Mouse (Mus musculus) c-Kit-positive CD71-negative TER-119-negative erythroid progenitor cells, embryonic 14.5 days (primary cell): Measurements from ENCODE around the gene Dohh.

Experiments used
- DNase-seq: peaks from one replicate; pipeline ENCODE4 v3.0.0-alpha.2; 2013; ENCODE audit warnings: low read depth

Dohh gene

GRCm38 (mm10) chr10:81404720-81405119 is 20.5 kb downstream of the Dohh start:
- no peak for DNase-seq

DNA sequence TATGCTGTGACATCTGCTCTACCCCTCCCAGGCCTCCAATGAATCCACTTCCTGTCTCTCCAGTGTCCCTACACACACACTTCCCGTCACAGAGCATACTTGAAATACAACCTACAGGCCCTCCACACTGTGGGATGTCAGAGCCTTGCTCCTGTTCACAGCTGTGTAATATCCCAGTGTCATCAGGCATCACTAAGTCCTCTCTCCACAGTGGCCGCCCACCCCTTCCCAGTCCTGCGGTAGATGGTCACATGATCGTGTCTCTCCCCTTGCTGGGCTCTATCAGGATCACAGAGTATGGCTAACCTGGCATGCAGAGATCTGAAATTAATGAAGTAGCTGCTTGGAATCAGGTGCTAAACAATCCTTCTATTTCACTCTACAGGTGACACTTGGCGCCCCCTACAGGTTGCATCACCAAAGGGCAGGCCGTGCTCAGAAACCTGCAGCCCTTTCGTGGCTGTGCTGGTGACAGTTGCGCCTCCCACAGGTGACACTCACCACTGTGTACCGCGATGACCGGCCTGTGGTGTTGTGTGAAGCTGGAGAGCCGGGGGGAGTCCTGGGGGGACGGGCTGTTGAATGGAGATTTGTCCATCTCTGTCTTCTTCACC is 21.5 kb downstream of the Dohh start:
- DNase-seq, result peak; percentile 57

DNA sequence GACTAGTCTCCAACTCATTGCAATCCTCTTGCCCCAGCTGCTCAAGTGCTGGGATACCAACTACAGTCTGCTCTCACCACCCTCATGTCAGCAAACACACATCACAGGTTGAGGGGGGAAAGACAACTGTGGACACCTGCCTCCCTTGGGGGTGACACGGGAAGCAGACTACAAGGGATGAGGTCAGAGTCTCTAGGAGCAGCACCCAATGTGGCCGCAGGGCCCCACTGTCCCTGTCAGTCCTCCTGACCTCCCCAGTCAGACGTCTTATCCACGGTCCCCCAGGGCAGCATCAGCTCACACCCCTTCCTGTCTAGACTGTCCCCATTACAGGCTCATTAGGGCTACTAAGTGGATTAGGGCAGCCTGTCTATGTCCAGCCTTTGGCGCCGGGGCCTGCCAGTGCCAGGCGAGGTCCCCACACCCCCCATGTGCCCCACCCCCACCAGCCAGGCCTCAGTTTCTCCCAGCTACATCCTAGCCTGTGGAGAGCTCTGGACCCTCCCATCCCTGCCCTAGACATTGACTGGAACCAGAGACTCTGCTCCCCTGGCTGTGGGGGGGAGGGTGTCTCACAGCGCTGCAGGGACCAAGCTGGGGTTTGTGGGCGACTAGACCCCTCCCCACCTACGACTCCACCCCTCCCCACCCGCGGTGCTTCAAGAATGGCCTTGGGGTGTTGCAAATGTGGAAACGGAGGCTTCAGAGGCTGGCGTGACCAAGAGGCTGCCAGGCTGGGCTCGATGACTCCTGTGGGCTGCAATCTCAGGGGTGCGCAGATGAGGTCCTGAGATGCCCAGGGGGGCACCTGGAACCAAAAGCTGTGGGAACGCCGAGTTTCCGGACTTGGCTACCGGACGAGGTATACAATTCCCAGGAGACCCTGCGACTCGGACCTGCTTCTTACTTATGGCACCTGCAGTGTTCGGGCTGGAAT is 22.5 kb downstream of the Dohh start:
- DNase-seq, result no peak

GRCm38 (mm10) chr10:81407539-81408423 is 23.6 kb downstream of the Dohh start:
- peak; percentile 91 for DNase-seq

GRCm38 (mm10) chr10:81408424-81408729 is 24.1 kb downstream of the Dohh start:
- no peak for DNase-seq

DNA sequence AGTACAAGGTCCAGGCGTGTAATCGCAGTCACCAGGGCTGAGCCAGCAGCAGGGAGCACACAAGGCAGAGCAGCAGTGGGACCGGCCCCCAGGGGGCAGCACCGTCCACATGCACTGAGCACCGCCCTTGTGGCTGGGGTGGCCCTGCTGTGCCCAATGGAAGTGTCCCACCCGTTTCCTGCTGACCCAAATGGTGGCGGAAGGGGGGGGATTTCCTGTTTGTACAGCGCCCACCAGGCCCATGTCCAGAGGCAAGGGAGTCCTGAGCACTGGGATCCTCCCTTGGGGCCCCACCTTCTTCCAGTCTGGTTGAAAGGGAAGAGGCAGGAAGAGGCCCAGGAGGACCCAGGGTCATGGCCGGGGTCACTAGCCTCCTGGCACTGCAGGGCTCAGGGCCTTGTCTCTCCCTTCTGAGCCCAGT is 24.7 kb downstream of the Dohh start:
- DNase-seq, result peak; percentile 81

GRCm38 (mm10) chr10:81409330-81409729 is 25.1 kb downstream of the Dohh start:
- DNase-seq, result no peak

GRCm38 (mm10) chr10:81410350-81410749 is 26.1 kb downstream of the Dohh start:
- no peak for DNase-seq

GRCm38 (mm10) chr10:81410981-81411380 is 26.8 kb downstream of the Dohh start:
- DNase-seq, result no peak

GRCm38 (mm10) chr10:81411471-81412400 is 27.5 kb downstream of the Dohh start:
- no peak for DNase-seq

DNA sequence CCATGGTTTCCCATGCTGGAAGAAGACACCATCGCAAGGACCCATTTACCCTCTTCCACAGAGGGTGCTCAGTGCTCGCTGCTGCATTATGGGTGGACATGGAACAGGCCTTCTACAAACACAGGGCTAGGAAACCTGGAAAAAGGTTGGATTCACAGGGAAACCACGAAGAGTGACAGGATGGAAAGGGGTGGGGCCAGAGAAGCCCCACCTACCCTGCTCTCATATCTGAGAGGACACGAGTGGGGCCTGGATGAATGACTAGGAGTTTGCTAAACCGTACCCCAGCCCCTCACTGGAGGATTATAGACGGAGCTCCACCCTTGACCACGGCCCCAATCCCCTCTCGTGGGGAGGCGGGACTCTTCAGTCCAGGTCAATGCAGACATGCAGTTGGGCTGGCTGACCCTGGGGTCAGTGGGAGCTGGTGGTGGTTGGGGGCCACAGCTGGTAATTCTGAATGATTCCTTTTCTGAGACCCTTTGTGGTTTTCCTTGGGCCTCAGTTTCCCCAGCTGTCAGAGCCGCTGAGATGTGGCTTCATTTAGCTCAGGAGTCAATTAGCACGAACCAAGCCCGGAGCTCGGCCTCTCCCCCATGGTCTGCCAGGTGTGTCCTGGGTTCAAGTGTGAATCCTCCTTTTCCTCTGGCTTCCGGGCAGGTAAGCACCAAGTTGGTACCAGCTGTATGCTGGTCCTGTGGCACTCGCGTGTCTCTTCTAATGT is 28.5 kb downstream of the Dohh start:
- DNase-seq, result no peak

- peak; percentile 62 for DNase-seq
These were observed 29.4 kb downstream of the Dohh start for GRCm38 (mm10) chr10:81413310-81414261.

DNA sequence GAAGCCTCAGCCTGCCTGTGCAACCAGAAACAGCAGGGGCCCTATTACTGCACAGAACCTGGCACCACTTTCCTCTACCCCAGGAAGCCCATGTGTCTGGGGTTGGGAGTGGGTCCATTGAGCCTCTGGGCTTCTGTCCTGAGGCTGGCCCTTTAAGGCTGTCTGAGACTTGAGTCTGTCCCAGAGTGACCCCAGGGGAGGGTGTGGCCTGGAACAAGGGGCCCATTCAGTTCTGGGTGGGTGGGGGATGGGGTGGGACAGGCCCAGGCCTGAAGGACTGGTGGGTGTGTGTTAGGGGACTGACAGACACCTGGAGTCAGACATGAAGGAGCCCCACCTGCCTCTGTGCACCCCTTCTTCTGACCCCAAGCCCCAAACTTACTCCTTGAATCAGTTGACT is 30.5 kb downstream of the Dohh start:
- DNase-seq, result no peak

DNA sequence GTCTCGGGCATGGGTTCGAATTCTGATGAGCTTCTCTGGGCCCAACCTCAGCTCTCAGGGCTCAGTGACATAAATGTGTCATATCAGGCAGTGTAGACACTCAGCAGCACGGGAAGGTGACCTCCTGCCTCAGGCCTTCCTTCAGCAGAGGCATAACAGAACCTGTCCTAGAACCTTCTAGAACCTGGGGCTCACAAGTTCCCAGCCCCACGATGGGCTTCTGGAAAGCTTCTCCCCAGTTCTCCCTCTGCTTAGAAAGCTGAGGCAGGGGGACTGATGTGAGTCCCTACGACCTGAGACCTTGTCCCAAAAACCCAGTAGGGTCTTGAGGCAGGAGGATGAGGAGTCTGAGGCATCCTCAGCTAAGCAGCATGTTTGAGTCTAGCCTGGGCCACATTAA is 30.9 kb downstream of the Dohh start:
- no peak for DNase-seq

DNA sequence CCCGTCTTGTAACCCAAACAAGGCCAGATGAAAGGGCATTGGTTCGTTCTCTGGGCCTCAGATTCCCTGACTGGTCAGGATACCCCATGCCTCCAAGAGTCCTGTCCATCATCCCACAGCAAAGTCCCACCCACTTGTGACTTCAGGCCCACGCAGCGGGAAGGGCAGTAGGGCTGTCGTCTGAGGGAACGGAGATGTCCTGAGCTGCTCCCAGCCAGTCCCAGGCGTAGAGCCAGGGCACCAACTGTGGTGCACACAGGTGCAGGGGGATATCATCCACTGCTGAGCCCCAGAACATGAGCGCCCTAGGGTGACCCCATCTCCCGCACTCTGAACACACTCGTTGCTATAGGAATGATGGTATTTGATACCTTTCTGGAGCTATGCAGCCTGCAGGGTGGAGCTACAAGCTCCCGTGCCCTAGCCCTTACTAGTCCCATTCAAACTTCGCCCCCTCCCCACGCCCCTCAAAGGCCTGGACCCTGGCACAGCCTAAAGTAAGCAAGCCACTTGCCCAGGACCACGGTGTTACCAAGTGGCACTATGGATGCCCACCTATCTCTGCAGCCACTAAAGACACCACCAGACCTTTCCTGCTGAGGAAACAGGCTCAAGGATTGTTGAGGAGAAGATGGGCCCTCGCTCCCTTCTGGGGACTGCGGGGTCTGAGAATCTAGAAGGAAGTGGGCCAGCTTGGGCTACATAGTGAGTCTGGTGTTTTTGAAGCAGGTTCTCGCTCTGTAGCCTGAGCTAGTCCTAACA is 31.5 kb downstream of the Dohh start:
- DNase-seq, result no peak

DNA sequence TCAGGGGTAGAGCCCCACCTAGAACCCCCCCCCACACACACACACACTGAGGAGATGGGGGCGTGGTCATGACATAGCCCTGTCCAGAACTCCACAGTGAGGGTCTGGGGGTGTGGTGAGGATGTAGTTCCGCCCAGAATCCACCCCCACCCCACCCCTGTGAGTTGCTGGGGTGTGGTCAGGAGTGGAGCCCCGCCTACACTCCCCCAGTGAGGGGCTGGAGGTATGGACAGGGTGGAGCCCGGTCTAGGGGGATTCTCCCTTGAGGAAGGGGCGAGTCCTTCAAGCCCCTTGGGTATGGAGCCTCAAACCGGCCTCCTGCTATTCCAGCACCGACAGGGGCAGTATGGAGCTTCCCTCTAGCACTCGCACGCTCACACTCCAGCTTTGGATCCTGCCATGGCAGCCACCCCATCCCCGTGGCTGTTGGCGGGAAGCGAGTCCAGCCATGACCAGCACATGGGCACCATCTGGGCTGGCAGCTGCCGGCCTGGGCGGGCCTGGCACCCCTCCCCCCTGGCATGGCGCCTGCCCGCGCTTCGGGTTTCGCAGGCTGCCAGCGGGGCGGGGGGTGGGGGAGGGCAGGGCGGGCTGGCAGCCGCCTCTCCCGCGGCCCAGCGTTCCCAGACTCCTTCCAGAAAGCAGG is 32.5 kb downstream of the Dohh start:
- no peak for DNase-seq

DNA sequence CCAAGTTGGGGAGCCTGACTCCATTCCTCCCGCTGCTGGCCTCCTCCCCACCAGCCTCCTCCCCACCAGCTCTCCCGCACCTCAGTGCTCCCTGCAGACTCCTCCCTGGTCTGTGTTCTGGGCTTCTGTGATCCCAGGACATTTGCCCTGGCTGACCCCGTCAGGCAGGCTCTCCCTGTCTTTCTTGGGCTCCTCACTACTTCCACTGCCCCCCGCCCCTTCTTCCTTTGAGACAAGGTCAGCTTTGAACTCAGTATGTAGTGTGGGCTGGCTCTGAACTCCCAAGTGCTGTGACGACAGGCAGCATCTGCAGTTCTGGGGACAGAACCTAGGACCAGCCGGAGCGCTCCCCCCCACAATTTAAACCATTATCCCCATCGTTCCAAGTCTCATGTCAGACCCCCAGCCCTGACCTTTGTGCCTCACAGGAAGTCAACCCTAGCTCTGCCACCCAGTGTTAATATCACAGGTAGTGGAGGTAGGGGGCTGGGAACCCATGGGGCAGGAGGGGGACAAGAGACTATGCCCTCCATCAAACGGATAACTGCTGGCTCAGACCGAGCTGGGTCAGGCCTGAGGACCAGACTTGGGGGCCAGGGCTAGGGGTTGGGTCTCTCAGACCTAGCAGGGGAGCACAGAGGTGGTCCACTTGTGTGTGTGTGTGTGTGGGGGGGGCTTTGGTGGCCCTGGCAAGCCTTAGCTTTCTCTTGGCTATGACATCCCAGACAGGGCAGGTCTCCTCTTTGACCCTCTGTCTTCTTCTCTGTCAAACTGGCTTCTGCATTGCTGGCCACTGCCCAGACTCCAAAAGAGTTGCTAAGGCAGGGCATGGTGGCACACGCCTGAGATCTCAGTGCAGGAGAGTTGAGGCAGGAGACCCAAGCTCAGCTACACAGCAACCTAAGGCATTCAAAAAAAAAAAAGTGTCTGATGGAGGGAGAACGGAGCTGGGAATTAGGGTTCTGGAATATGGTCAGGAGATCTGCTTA is 33.3 kb downstream of the Dohh start:
- DNase-seq, result no peak
